Mouse (Mus musculus): ENCODE data around the gene Fbxw27. TPM values are rescaled to one million over a fixed set of nuclear protein-coding genes. Genes with fewer than 3 reads are reported as not detected.
"Not testable (repeated sequence)": the region's sequence is repeated elsewhere in the genome, so short reads cannot be mapped to it uniquely, and the experiment has no call there.

Fbxw27 gene
- not detected in 2 replicates for polyA plus RNA-seq (2012; ENCODE audit: insufficient read depth, insufficient read length, missing spikeins)

DNA sequence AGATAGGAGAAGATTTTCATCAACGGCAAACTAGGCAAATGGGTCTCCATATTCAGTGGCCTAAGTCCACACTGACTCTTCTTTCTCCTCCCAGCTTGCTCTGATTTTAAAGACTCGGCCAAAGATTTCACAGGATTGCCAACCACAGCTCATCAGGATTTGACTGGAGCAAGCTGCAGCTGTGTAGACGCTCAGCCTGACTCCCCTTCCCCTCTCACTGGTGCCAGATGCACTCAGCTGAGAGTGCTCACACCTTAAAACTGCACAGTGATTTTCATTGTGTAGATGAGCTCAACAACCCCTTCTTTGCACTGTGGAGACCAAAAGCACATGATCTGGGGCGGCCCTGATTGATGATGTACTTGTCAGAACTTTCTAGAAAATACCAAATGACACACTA, at the start of gene Fbxw27:
Gene Fbxw27 (minus strand): TSS at position 101 of the 400 bp plus-strand sequence.
- not testable (repeated sequence) for H3K4me1 ChIP-seq (ENCODE audit: control insufficient read depth, insufficient read depth, insufficient read length, low read length); H3K4me3 ChIP-seq (ENCODE audit: insufficient read depth, low read depth, low read length); H3K27ac ChIP-seq (replicated peaks; ENCODE audit: low read depth, low read length)

DNA sequence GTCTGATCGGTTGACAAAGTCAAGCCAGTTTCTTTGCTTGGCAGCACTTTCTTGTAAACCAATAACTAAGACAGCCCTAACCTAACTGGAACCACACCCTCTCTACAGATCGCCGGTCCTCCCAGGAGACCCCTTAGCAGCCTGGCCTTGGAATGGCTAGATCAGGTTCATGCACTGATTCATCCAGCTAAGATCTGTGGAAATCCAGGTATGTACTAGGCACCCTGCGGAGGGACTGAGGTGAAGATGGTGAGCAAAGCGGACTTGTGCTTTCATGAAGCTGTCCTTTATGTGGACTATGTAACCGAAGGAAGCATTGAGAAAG, 42.6 kb upstream of the Fbxw27 start:
- Histone ChIP-seq H3K4me1 (ENCODE audit: control insufficient read depth, insufficient read depth, insufficient read length, low read length) (peaks cover 3% of the 10 kb centered on the region; the same call in 1 of the 2 replicates), H3K4me3 (ENCODE audit: insufficient read depth, low read depth, low read length) (peak overlapping the region; percentile 72), H3K27ac (replicated peaks; ENCODE audit: low read depth, low read length) (no peak overlapping the region)

DNA sequence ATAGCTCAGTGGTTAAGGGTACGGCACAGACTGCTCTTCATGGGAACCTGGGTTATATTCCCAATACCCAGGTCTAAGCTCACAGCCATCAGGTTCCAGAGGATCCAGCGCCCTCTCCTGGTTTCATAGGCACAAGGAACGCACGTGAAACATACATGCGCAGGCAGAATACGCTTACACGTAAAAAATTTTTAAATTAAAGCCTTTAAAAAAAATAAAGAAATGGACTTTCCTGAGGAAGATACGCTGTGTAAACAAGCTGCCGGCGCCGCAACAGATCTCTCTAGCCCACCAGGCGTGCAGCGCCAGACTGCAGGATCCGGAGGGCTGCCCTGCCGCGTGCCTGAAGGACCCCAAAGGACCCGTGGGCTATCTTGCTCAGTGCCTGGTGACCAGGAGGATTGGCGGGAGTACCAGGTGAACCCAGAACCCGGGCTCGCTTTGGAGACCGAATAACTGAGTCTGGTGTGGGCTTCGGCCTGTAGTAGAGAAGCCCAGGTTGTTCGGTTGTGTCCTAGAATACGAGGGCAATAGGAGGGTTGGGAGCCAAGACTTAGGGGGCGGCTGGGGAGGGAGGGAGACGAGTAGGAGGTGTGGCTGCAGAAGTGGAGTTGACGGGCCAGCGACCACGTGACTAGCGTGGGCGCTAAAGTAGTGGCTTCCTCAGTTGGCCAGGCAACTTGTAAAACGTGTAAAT, 42.1 kb upstream of the Fbxw27 start, which contains the start of gene Nme6:
Gene Nme6 (plus strand): TSS at position 359 of the 697 bp plus-strand sequence.
- Histone ChIP-seq H3K27ac (replicated peaks; ENCODE audit: low read depth, low read length) (peak within 1 kb of the TSS; percentile 74), H3K4me3 (ENCODE audit: insufficient read depth, low read depth, low read length) (peak within 1 kb of the TSS; percentile 72), H3K4me1 (ENCODE audit: control insufficient read depth, insufficient read depth, insufficient read length, low read length) (peaks cover 3% of the 10 kb centered on the region; the same call in 1 of the 2 replicates)

DNA sequence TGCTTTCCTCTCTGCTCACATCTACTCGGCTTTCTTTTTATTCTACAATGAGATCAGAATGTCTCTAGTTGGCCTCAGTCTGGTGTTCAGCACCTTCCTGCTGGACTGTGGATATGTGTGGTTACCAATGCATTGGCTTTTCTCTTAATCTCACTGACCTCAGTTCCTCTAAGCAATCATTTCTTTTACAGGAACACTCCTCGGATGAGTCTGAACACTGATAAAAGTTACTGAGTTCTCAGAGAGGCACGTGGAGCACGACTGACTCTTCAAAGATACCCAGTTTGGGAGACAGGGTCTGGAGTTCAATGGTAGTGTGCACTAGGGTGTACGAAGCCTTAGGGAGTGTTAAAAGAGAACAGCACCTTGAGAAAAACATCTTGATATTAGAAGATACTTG, 35.7 kb upstream of the Fbxw27 start:
- Histone ChIP-seq H3K4me1 (ENCODE audit: control insufficient read depth, insufficient read depth, insufficient read length, low read length) (no peaks in the 10 kb centered on the region), H3K27ac (replicated peaks; ENCODE audit: low read depth, low read length) (no peak overlapping the region), H3K4me3 (ENCODE audit: insufficient read depth, low read depth, low read length) (no peak overlapping the region)

DNA sequence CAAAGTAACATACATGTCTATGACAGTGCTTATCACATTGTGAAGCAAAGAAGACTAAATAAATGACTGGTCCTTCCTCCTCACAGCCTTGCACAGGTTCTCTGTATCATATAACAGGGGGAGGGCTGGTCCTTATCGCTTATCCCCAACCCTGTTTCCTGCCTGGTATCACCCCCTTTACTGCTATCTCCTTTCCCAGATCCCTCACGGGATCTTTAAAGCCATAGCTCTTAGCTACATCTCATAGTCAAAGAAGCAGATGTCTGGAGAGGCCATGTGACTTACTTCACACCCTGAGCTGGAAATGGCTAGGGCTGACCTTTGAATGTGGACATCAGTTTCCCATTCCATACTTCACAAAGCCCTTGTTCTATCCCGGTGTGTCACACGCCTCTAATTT, 35.3 kb upstream of the Fbxw27 start:
- no peak overlapping the region for H3K27ac ChIP-seq (replicated peaks; ENCODE audit: low read depth, low read length)
- no peak overlapping the region for H3K4me3 ChIP-seq (ENCODE audit: insufficient read depth, low read depth, low read length)
- no peaks in the 10 kb centered on the region for H3K4me1 ChIP-seq (ENCODE audit: control insufficient read depth, insufficient read depth, insufficient read length, low read length)

DNA sequence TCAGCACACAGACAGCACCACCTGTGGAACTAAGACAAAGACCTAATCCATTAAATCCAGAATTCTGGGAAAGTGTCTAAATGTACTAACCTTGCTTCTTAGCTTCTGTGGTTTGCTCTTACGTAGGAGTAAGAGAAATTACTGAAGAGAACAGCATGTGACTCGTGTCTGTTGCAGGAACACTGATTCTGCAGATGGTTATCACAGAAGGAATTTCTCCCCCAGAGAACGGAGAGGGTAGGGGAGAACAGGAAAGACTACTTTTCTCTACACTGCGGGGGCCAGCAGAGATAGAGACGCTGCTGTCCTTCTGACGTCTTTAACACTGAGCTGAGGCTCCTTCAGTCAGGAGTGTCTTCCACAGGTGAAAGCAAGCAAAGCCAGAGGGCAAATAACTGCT, 25.9 kb upstream of the Fbxw27 start:
- H3K27ac ChIP-seq (replicated peaks; ENCODE audit: low read depth, low read length) = no peak overlapping the region
- H3K4me3 ChIP-seq (ENCODE audit: insufficient read depth, low read depth, low read length) = no peak overlapping the region
- H3K4me1 ChIP-seq (ENCODE audit: control insufficient read depth, insufficient read depth, insufficient read length, low read length) = no peaks in the 10 kb centered on the region

DNA sequence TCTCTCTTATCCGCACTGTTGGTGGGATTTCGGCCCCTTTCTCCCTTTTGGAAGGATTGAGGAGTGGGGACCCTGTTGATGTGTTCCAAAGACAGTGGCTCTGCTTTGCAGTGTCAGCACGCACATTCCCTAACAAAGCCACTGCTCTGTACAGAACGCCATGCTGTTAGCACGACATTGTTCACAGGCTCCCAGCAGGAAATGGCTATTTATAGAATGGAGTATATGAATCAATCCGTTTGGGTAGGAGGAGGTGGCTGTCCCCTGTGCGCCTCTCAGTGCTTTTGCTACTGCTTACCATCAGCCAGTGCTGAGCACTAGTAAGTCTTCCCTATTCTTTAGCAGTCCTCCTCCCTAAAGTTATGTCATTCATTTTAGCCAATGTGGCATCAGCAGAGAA, 23.0 kb upstream of the Fbxw27 start:
- H3K4me1 ChIP-seq (ENCODE audit: control insufficient read depth, insufficient read depth, insufficient read length, low read length) = no peaks in the 10 kb centered on the region
- H3K27ac ChIP-seq (replicated peaks; ENCODE audit: low read depth, low read length) = no peak overlapping the region
- no peak overlapping the region for H3K4me3 ChIP-seq (ENCODE audit: insufficient read depth, low read depth, low read length)

DNA sequence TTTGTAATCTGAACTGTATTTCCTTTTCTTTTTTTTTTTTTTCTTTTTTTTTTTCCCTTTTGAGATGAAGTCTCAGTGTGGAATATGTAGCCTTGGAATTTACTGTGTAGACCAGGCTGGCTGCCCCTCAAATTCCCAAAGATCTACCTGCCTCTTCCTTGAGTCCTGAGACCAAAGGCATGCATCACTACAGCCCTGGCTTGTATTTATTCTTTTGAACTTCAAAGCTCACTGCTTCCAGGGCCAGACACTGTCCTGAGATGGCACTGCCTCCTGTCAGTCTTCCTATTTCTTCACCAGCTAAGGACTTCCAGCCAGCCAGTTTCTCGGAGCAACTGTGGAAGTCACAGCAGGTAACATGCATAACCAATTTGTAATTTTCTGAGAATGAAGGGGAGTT, 21.5 kb upstream of the Fbxw27 start, which contains the start of gene Spink8:
Gene Spink8 (plus strand): TSS at position 301 of the 400 bp plus-strand sequence.
- Histone ChIP-seq H3K27ac (replicated peaks; ENCODE audit: low read depth, low read length) (no peak within 1 kb of the TSS), H3K4me1 (ENCODE audit: control insufficient read depth, insufficient read depth, insufficient read length, low read length) (no peaks in the 10 kb centered on the region), H3K4me3 (ENCODE audit: insufficient read depth, low read depth, low read length) (no peak within 1 kb of the TSS)

DNA sequence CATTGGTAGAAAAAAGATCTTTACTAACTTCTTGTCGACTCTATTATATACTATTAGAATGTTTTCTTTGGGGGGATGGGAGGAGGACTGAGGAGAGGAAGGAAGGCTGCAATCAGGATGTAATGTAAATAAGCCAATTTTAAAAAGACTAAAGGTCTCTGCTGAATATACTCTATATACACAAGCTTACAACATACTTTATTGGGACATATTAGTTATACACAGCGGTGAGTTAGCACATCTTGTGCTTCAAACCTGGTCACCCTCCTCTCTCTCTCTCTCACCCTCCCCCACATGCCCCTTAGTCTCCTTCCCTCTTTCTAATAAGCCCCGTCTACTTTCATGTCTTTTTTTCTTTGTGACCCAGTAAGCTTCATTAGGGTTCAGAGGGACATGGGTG, 17.4 kb upstream of the Fbxw27 start:
- no peak overlapping the region for H3K4me3 ChIP-seq (ENCODE audit: insufficient read depth, low read depth, low read length)
- H3K4me1 ChIP-seq (ENCODE audit: control insufficient read depth, insufficient read depth, insufficient read length, low read length) = no peaks in the 10 kb centered on the region
- H3K27ac ChIP-seq (replicated peaks; ENCODE audit: low read depth, low read length) = no peak overlapping the region

DNA sequence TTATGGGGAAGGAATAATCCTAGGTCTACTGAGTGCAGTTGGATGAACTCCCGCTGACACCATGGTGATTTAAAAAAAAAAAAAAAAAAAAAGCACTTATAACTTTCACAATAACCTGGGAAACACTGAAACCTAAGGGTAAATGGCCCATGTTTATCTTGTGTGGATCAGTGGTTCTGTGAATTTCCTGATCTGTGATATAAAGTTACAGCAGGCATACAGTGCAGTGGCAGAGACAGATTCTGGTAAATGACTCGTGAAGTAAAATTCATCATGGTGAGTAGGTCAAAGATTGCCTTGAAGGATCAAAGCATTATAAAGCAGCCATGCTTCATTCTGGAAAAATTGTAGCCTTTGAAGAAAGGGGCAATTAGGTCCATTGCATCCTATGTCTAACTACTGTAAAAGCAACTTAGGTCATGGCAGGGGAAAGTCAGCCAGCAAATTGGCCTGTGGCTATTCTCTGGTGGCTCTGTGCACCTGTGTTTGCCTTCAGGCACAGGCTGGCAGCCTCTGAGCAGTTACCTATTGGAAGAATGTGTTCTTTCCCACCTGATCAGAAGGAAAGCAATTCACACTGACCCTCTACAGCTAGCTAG, 16.3 kb upstream of the Fbxw27 start:
- H3K4me1 ChIP-seq (ENCODE audit: control insufficient read depth, insufficient read depth, insufficient read length, low read length) = no peaks in the 10 kb centered on the region
- no peak overlapping the region for H3K27ac ChIP-seq (replicated peaks; ENCODE audit: low read depth, low read length)
- no peak overlapping the region for H3K4me3 ChIP-seq (ENCODE audit: insufficient read depth, low read depth, low read length)

DNA sequence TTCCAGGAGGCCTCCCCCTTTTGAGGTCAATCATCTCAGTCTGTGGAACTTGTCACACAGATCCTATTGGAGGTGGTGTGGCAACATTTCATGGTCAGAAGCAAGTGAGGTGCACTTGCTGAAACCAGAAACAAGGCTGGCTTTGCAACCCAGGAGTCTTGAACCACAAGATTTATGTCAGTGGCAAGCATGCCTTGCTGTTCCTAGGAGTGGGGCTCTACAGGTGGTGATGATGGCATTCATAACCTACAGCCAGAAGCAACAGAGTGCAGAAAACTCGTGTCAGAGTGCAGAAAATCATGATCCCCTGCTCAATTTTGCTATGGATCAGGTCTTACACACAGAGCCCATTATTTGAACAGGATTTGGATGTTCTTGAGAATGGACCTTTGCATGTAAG, 15.8 kb upstream of the Fbxw27 start:
- Histone ChIP-seq H3K4me3 (ENCODE audit: insufficient read depth, low read depth, low read length) (no peak overlapping the region), H3K4me1 (ENCODE audit: control insufficient read depth, insufficient read depth, insufficient read length, low read length) (no peaks in the 10 kb centered on the region), H3K27ac (replicated peaks; ENCODE audit: low read depth, low read length) (no peak overlapping the region)

DNA sequence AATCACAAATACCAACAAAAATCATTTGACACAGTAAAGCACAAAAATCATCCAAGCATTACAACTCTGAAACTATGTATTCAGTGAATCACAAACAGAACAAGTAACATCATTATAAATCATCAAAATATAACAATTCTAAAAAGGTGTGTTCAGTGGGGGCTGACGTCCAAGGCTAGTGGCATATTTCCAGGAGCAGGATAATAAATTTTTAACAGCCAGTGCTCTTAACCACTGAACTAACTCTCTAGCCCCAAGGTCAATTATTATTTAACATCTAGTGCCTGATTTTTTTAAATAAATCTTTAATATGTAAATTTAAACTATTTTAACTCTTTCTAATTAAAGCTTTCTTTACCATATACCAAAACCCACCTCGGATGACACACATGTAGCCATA, 15.1 kb upstream of the Fbxw27 start:
- H3K4me1 ChIP-seq (ENCODE audit: control insufficient read depth, insufficient read depth, insufficient read length, low read length); H3K27ac ChIP-seq (replicated peaks; ENCODE audit: low read depth, low read length); H3K4me3 ChIP-seq (ENCODE audit: insufficient read depth, low read depth, low read length): not testable (repeated sequence)

DNA sequence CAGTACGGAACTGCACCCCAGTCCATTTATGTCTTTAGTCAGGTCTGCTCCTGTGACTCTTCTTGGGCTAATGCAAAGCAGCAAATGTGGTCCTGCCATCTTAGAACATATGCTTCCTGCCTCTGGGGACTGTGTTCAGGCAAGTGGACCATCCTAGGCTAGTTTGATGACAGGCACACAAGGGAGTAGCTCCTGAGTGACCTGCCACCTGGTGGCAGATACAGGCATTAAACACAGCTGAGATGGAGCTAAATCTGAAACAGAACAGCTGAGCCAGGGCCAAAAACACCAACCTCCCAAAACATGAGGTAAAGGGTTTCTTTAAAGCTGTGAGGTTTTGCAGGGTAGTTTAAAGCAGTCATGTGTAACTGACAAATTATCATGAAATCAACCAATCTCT, 7.6 kb upstream of the Fbxw27 start:
- Histone ChIP-seq H3K27ac (replicated peaks; ENCODE audit: low read depth, low read length) (no peak overlapping the region), H3K4me3 (ENCODE audit: insufficient read depth, low read depth, low read length) (no peak overlapping the region), H3K4me1 (ENCODE audit: control insufficient read depth, insufficient read depth, insufficient read length, low read length) (no peaks in the 10 kb centered on the region)

DNA sequence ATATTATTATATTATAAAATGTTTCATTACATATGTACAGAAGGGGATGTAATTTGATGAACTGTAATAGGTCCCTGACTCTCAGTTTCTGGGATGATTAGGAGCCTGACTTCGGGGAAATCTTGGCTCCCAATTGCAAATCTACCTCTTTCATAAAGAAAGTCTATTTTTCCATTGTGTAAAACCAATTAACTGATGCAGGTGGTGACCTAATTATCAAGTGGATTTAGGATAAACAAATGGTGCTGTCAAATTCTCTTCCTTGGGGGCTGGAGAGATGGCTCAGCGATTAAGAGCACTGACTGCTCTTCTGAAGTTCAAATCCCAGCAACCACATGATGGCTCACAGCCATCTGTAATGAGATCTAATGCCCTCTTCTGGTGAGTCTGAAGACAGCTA, 5.3 kb upstream of the Fbxw27 start:
- H3K27ac ChIP-seq (replicated peaks; ENCODE audit: low read depth, low read length) = no peak overlapping the region
- H3K4me3 ChIP-seq (ENCODE audit: insufficient read depth, low read depth, low read length) = no peak overlapping the region
- H3K4me1 ChIP-seq (ENCODE audit: control insufficient read depth, insufficient read depth, insufficient read length, low read length) = no peaks in the 10 kb centered on the region

DNA sequence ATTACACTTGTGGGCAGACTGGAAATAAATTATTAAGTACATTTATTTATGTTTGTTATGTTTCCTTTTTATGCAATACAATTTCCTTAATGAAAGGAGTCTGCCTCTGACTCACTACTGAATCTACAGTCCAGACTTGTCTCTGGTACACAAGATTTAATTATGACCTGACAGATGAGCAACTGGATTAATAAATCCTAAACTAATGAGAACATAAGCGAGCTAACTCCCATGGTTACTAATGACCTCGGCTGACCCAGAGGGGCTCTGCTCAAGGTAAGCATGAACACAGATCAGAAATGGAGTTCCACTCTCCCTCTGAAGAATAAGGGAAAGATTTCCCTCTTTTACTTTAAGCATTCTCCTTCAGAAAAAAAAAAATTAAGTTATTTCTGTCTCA, 4.8 kb upstream of the Fbxw27 start:
- Histone ChIP-seq H3K4me1 (ENCODE audit: control insufficient read depth, insufficient read depth, insufficient read length, low read length) (no peaks in the 10 kb centered on the region), H3K4me3 (ENCODE audit: insufficient read depth, low read depth, low read length) (no peak overlapping the region), H3K27ac (replicated peaks; ENCODE audit: low read depth, low read length) (no peak overlapping the region)

DNA sequence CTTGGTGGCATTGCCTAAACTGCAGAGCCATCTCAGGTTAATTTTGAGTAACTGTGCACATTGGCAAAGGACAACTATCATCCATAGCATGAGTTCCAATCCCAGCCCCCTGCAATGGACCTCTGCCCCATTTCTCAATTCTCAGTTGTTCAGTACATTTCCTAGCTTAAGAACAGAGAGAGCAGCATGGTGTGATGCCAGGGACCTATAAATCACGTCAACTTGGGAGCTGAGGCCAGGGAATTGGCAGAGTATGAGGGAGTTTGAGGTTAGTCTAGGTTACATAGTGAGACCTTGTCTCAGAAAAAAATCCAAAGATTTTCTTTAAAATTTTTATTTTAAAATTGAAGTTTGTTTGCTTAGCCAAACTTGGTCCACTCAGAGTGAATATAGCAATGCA, 23.6 kb downstream of the Fbxw27 start:
- not testable (repeated sequence) for H3K4me3 ChIP-seq (ENCODE audit: insufficient read depth, low read depth, low read length); H3K4me1 ChIP-seq (ENCODE audit: control insufficient read depth, insufficient read depth, insufficient read length, low read length); H3K27ac ChIP-seq (replicated peaks; ENCODE audit: low read depth, low read length)

All from brown adipose tissue, adult 24 weeks (tissue).